Mouse (Mus musculus) intestine, embryonic 14.5 days (tissue): Measurements from ENCODE around the gene S1pr5. TPM values are rescaled to one million over a fixed set of nuclear protein-coding genes. Genes with fewer than 3 reads are reported as not detected.
A peak's percentile ranks its signal among the peaks of the same experiment; 100 is the strongest.
"Not testable (repeated sequence)": the region's sequence is repeated elsewhere in the genome, so short reads cannot be mapped to it uniquely, and the experiment has no call there.

Experiments used
- ATAC-seq: fragments of 200-750 bp; cut with Nextera tagmentation; replicated peaks from 2 replicates; pipeline ENCODE4 v1.8.0; 2017; ENCODE audit warnings: low read depth, moderate number of reproducible peaks, moderate TSS enrichment, moderate library complexity; ENCODE audit not compliant: low FRiP score, low TSS enrichment
- DNase-seq: peaks from one replicate; pipeline ENCODE4 v3.0.0-alpha.2; 2018; ENCODE audit warnings: low spot score
- H3K27ac ChIP-seq: fragments of 300-500 bp; sonication (generic); 2 replicates; pipeline ENCODE4 v1.5.1; 2014; ENCODE audit warnings: low read depth, mild to moderate bottlenecking, control low read depth
- H3K27me3 ChIP-seq: fragments of 300-500 bp; sonication (generic); replicated peaks from 2 replicates; pipeline ENCODE4 v1.6.1; 2014; ENCODE audit warnings: low read length, control low read depth; ENCODE audit not compliant: control insufficient read depth, insufficient read depth
- H3K36me3 ChIP-seq: fragments of 300-500 bp; sonication (generic); 2 replicates; pipeline ENCODE4 v1.6.1; 2014; ENCODE audit warnings: low read length, control low read depth; ENCODE audit not compliant: control insufficient read depth, insufficient read depth
- H3K4me1 ChIP-seq: fragments of 300-500 bp; sonication (generic); replicated peaks from 2 replicates; pipeline ENCODE4 v1.6.1; 2014; ENCODE audit warnings: low read length, control low read depth, mixed read lengths; ENCODE audit not compliant: control insufficient read depth, insufficient read depth
- H3K4me2 ChIP-seq: fragments of 300-500 bp; sonication (generic); 2 replicates; pipeline ENCODE4 v1.6.1; 2014; ENCODE audit warnings: low read length
- H3K4me3 ChIP-seq: fragments of 300-500 bp; sonication (generic); 2 replicates; pipeline ENCODE4 v1.5.1; 2014; ENCODE audit warnings: low read depth, low read length, control low read depth, mixed read lengths
- H3K9ac ChIP-seq: fragments of 300-500 bp; sonication (generic); 2 replicates; pipeline ENCODE4 v1.6.1; 2014; ENCODE audit warnings: mild to moderate bottlenecking, low read length
- H3K9me3 ChIP-seq: fragments of 300-500 bp; sonication (generic); 2 replicates; pipeline ENCODE4 v1.6.1; 2016; ENCODE audit warnings: low read length, control low read depth; ENCODE audit not compliant: control insufficient read depth
- WGBS: fragments of 180-500 bp; shearing (Covaris S2); extraction: QIAGEN DNeasy Blood & Tissue Kit; methylation state at CpG from one replicate; pipeline ENCODE4 v1.1.7; 2014; 5-methylcytosine and 5-hydroxymethylcytosine counted together
- polyA plus RNA-seq: library from polyadenylated mRNA; unstranded; fragments of >200 nt; fragmentation: Nextera tagmentation; extraction: Ambion mirVana; gene quantifications from 2 replicates; pipeline ENCODE4 v1.2.1, GENCODE M21; 2014

Gene S1pr5
- polyA plus RNA-seq, 1 experiment from 2014 or later, result 0.07 TPM

DNA sequence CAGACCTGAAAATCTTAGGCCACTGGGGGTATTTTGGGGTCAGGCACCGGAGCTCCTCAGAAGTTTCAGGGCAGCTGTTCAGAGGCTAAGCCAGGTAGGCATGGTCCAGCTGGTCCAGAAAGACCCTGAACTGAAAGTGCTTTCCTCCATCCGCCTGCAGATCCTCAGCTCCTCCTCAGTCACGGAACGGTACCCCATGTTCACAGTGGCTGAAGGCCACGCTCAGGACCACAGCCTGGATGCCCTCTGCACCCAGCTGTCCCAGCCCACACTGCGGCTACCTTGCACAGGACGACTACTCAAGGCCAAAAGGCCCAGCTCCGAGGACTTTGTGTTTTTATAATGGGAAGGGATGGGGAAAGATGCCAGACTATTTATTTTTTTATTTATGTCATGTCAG, 24.9 kb upstream of the S1pr5 start:
- Histone ChIP-seq H3K27ac (no peak overlapping the region), H3K4me2 (no peak overlapping the region), H3K27me3 (no peaks in the 10 kb centered on the region), H3K4me3 (no peak overlapping the region), H3K9me3 (no peaks in the 10 kb centered on the region), H3K36me3 (peaks cover 99% of the 10 kb centered on the region), H3K4me1 (no peaks in the 10 kb centered on the region), H3K9ac (no peak overlapping the region)
- ATAC-seq (no peak), DNase-seq (no peak)
- 85% methylated on average over 8 of the region's 8 CpGs for whole genome bisulfite sequencing

DNA sequence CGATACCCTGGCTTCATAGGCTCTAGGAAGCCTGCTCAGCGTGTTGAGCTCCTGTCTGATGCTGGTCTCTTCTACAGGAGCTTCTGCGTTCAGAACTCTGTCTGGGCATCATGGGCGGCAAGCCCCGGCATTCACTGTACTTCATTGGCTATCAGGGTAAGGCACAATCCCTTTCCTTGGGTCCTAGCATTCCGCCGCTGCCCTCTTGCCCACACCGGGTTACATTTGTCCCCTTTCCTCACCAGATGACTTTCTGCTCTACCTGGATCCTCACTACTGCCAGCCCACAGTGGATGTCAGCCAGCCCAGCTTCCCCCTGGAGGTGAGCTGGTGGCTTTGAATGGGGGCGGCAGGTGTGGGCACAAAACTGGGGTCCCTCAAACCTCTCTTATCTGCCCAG, 24.1 kb upstream of the S1pr5 start:
- Histone ChIP-seq H3K4me1 (no peaks in the 10 kb centered on the region), H3K4me3 (no peak overlapping the region), H3K36me3 (peaks cover 98% of the 10 kb centered on the region), H3K27me3 (no peaks in the 10 kb centered on the region), H3K27ac (no peak overlapping the region), H3K4me2 (no peak overlapping the region), H3K9me3 (no peaks in the 10 kb centered on the region), H3K9ac (no peak overlapping the region)
- no peak for ATAC-seq
- DNase-seq, result no peak
- WGBS, result 92% methylated on average over 9 of the region's 9 CpGs

DNA sequence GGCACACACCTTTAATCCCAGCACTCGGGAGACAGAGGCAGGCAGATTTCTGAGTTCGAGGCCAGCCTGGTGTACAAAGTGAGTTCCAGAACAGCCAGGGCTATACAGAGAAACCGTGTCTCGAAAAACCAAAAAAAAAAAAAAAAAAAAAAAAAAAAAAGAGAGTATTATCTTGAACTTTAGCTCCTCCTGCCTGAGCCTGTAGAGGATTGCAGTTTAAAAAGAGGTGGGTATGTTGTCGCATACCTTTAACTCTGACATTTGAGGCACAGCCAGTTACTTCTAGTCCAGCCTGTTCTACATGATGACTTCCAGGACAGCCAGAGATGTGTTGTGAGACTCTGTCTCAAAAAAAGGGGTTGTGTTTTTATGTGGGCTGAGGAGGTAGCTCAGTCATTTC, 21.3 kb upstream of the S1pr5 start:
- not testable (repeated sequence) for H3K27me3 ChIP-seq, H3K9me3 ChIP-seq, H3K4me2 ChIP-seq, H3K4me1 ChIP-seq, H3K9ac ChIP-seq, ATAC-seq, H3K4me3 ChIP-seq, DNase-seq, H3K27ac ChIP-seq
- peaks cover 77% of the 10 kb centered on the region for H3K36me3 ChIP-seq
- 77% methylated on average over 5 of the region's 5 CpGs for WGBS

DNA sequence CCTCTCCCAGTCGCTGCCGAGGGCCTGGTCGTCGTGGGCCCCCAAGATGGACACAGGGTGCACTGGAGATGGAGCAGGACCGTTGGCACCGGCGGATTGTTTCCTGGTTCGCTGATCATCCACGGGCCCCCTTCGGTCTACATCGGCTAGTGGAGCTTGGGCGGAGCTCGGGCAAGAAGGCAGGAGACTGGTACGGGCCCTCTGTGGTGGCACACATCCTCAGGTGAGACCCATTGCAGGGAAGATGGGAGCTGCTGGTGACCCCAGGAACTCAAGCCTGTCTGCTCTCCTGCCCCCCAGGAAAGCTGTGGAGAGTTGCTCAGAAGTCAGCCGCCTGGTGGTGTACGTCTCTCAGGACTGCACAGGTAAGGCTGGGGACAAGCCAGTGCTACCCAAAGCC, 20.1 kb upstream of the S1pr5 start:
- no peak overlapping the region for H3K4me3 ChIP-seq
- ATAC-seq (no peak), DNase-seq (no peak)
- WGBS, result 96% methylated on average over 16 of the region's 16 CpGs
- H3K36me3 ChIP-seq, result peaks cover 64% of the 10 kb centered on the region
- H3K27ac ChIP-seq, result no peak overlapping the region
- H3K9ac ChIP-seq, result no peak overlapping the region
- peaks cover 9% of the 10 kb centered on the region; the same call in 1 of the 2 replicates for H3K4me1 ChIP-seq
- no peaks in the 10 kb centered on the region for H3K27me3 ChIP-seq
- no peak overlapping the region for H3K4me2 ChIP-seq
- no peaks in the 10 kb centered on the region for H3K9me3 ChIP-seq

DNA sequence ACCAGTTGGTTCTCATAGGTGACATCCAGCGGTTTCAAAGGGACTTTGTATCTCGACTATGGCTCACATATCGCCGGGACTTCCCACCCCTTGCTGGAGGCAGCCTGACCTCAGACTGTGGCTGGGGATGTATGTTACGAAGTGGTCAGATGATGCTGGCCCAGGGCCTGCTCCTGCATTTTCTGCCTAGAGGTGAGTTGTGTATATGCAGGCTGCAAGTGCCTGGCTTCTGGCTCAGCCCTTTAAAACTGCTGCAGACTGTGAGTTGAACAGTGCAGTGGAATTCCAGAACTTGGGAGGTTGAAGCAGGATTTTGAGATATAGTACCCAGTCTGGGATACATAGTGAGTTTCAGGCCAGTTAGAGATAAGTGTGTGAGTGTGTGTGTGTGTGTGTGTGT, 18.6 kb upstream of the S1pr5 start:
- H3K9me3 ChIP-seq, result no peaks in the 10 kb centered on the region
- H3K4me2 ChIP-seq, result no peak overlapping the region
- H3K4me3 ChIP-seq, result no peak overlapping the region
- peaks cover 50% of the 10 kb centered on the region for H3K36me3 ChIP-seq
- 90% methylated on average over 5 of the region's 5 CpGs for WGBS
- ATAC-seq (no peak), DNase-seq (no peak)
- H3K27me3 ChIP-seq, result no peaks in the 10 kb centered on the region
- H3K4me1 ChIP-seq, result peaks cover 9% of the 10 kb centered on the region; the same call in 1 of the 2 replicates
- H3K9ac ChIP-seq, result no peak overlapping the region
- H3K27ac ChIP-seq, result no peak overlapping the region

DNA sequence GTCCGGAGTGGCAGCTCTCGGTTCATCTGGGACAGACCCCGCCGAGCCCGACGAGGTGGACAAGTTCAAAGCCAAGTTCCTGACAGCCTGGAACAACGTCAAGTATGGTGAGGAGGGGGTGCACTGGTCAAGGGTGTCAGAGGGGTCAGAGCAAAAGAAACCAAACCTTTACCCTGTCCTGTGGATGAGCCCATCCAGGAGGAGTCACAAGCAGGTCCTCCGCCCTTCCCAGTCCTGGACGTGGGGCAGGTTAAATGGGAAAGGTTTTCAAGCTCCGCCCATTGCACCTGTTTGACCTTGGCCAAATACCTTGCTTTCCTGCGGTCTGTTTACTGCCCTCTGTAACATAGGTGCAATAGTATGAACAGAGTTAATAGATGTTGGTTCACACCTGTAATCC, 17.4 kb upstream of the S1pr5 start:
- DNase-seq, result no peak

DNA sequence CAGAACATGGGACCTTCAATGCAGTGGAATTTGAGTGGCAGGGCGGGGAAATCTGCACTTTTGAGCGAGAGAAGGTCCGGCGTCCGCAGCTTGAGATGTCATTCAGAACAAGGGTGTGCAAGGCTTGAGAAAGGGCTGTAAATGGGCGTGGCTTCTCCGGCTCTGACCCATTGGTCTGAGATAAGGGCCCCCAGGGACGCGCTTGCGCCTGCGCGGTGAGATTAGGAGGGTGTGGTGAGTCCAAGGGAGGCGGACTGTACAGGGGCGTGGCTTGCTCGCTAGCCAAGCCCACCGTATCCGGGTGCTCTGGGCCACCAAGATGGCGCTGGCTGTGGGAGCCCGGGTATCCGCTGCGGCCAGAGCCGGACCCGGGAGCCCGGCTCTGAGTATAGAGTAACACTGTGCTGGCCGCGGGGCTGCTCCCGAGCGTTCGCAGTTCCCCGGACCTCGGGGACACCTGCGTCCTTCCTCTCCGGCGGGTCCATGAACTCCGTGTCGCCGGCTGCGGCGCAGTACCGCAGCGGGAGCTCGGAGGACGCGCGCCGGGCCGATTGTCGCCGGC, 16.8 kb upstream of the S1pr5 start, which contains the start of gene Atg4d:
TSS of gene Atg4d (plus strand) at position 294 of the 562 bp plus-strand sequence.
- DNase-seq (peak; percentile 94), ATAC-seq (peak; percentile 95)
- peak within 1 kb of the TSS; percentile 82 for H3K4me2 ChIP-seq
- H3K27me3 ChIP-seq, result no peaks in the 10 kb centered on the region
- peaks cover 9% of the 10 kb centered on the region; the same call in 1 of the 2 replicates for H3K4me1 ChIP-seq
- peak within 1 kb of the TSS; percentile 44 for H3K27ac ChIP-seq
- peaks cover 32% of the 10 kb centered on the region for H3K36me3 ChIP-seq
- peak within 1 kb of the TSS; percentile 87 for H3K9ac ChIP-seq
- H3K4me3 ChIP-seq, result peak within 1 kb of the TSS; percentile 95
- under 1% methylated on average over 49 of the region's 49 CpGs for WGBS
- no peaks in the 10 kb centered on the region for H3K9me3 ChIP-seq

More for the DNA sequence above, 17.4 kb upstream of the S1pr5 start:
- Histone ChIP-seq H3K27me3 (no peaks in the 10 kb centered on the region), H3K4me1 (peaks cover 9% of the 10 kb centered on the region; the same call in 1 of the 2 replicates), H3K9ac (peak overlapping the region; percentile 87), H3K9me3 (no peaks in the 10 kb centered on the region), H3K4me2 (peak overlapping the region; percentile 82), H3K27ac (no peak overlapping the region; the same call in 1 of the 2 replicates), H3K36me3 (peaks cover 37% of the 10 kb centered on the region), H3K4me3 (peak overlapping the region; percentile 95)
- 0 out of 2 replicates have a peak, but pooled peaks have one; percentile 20 for ATAC-seq
- WGBS, result 5% methylated on average over 11 of the region's 11 CpGs

DNA sequence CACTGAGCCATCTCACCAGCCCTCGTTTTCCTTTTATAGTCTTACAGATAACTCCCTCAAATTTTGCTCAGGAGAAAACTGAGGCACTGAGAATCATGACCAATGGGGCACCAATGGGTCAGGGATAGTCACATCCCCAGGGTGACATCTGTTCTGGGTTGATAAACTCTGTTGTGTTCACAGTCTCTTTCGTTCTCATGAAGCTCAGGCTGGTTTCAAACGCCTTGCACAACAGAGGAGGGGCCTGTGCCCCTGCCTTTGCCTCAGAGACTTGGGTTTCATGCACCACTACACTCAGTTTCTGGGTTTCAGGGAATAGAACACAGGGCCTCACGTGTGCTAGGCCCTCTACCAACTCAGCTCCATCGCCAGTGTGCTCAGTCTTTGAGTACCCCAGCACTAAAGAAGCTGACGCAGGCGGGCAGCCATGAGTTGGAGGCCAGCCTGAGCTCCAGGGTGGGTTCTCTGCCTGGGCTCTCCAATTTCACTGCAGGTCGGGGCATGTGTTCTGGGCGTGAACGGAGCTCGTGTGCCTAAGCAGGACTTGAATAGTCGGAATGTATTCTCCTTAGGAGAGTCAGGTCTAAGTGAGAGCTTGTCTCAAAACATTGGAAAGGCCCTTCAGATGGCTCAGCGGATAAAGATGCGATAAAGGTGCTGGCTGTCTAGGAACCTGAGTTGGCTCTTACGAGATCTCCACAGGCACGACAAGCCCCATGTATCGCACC, 16.2 kb upstream of the S1pr5 start:
- peak overlapping the region; percentile 82 for H3K4me2 ChIP-seq
- H3K27me3 ChIP-seq, result no peaks in the 10 kb centered on the region
- 19% methylated on average over 17 of the region's 17 CpGs for WGBS
- peaks cover 25% of the 10 kb centered on the region for H3K36me3 ChIP-seq
- no peak for DNase-seq
- H3K4me1 ChIP-seq, result peaks cover 9% of the 10 kb centered on the region; the same call in 1 of the 2 replicates
- no peaks in the 10 kb centered on the region for H3K9me3 ChIP-seq
- peak overlapping the region; percentile 44 for H3K27ac ChIP-seq
- H3K9ac ChIP-seq, result peak overlapping the region; percentile 27; the same call in 1 of the 2 replicates
- ATAC-seq, result peak; percentile 30
- H3K4me3 ChIP-seq, result peak overlapping the region; percentile 95
